Mouse (Mus musculus) cerebellum, adult 2 months (tissue): ENCODE measurements at regions not wholly inside any gene's neighbourhood (a gene's known extent, or its start where the extent isn't known, plus 50 kb on each side); places are given as distances from the start of the nearest gene placed in this dataset.

ENCODE experiments used
- DNase-seq, 2 experiments: peaks; one replicate each; pipeline ENCODE4 v3.0.0; 2021
- H3K27ac ChIP-seq: fragments of 200-500 bp; 2 replicates; pipeline ENCODE4 v1.5.1; 2012; ENCODE audit warnings: low read length, control low read depth, inconsistent platforms; ENCODE audit not compliant: insufficient read depth
- H3K27me3 ChIP-seq: fragments of 200-500 bp; 2 replicates; pipeline ENCODE4 v1.6.1; 2012; ENCODE audit warnings: inconsistent platforms, mild to moderate bottlenecking, low read length, moderate library complexity; ENCODE audit not compliant: control insufficient read depth, insufficient read depth
- H3K4me1 ChIP-seq: fragments of 200-500 bp; 2 replicates; pipeline ENCODE4 v1.6.1; 2011; ENCODE audit warnings: low read length; ENCODE audit not compliant: control insufficient read depth, insufficient read depth
- H3K4me3 ChIP-seq: fragments of 200-500 bp; replicated peaks from 2 replicates; pipeline ENCODE3; 2011; ENCODE audit warnings: mild to moderate bottlenecking, low read depth, low read length, control low read depth; ENCODE audit not compliant: insufficient read depth
- CTCF ChIP-seq: fragments of 200-500 bp; IDR thresholded peaks from 2 replicates; pipeline ENCODE4 v1.5.1; 2011; ENCODE audit warnings: low read depth, mild to moderate bottlenecking, control low read depth, low read length, moderate library complexity, borderline replicate concordance; ENCODE audit not compliant: insufficient read depth
- POLR2A ChIP-seq: fragments of 200-500 bp; IDR thresholded peaks from 2 replicates; pipeline ENCODE4 v1.6.1; 2011; ENCODE audit warnings: low read length, control low read depth, borderline replicate concordance; ENCODE audit not compliant: insufficient read depth
- WGBS: fragments of 180-500 bp; shearing (Covaris S2); methylation state at CpG from one replicate; pipeline ENCODE4 v1.1.7; 2018; 5-methylcytosine and 5-hydroxymethylcytosine counted together

- 86% methylated on average over 3 of the region's 3 CpGs for WGBS
- TF ChIP-seq POLR2A (no peak), CTCF (no peak)
- no peak overlapping the region for H3K4me3 ChIP-seq
- no peaks in the 10 kb centered on the region for H3K4me1 ChIP-seq
- H3K27ac ChIP-seq = no peak overlapping the region
- no peaks in the 10 kb centered on the region for H3K27me3 ChIP-seq
- no peak for DNase-seq
Observed at GRCm38 (mm10) chr8:76182520-76182919, 716.7 kb upstream of the Nr3c2 start.

GRCm38 (mm10) chr8:76183836-76184235 lies 715.4 kb upstream of the Nr3c2 start:
- no peak overlapping the region for H3K4me3 ChIP-seq
- no peak for DNase-seq
- no peak overlapping the region for H3K27ac ChIP-seq
- TF ChIP-seq CTCF = no peak
- no peak for TF ChIP-seq POLR2A
- no peaks in the 10 kb centered on the region for H3K27me3 ChIP-seq
- no peaks in the 10 kb centered on the region for H3K4me1 ChIP-seq

GRCm38 (mm10) chr8:76187293-76187692 lies 711.9 kb upstream of the Nr3c2 start:
- no peaks in the 10 kb centered on the region for H3K4me1 ChIP-seq
- no peaks in the 10 kb centered on the region for H3K27me3 ChIP-seq
- no peak for DNase-seq
- H3K27ac ChIP-seq = no peak overlapping the region
- H3K4me3 ChIP-seq = no peak overlapping the region
- TF ChIP-seq POLR2A (no peak), CTCF (no peak)
- 79% methylated on average over 5 of the region's 5 CpGs for WGBS

GRCm38 (mm10) chr8:76211891-76212290 lies 687.4 kb upstream of the Nr3c2 start:
- no peak overlapping the region for H3K27ac ChIP-seq
- H3K4me3 ChIP-seq = no peak overlapping the region
- WGBS = 90% methylated on average over 4 of the region's 4 CpGs
- no peak for DNase-seq
- H3K27me3 ChIP-seq = no peaks in the 10 kb centered on the region
- no peaks in the 10 kb centered on the region for H3K4me1 ChIP-seq
- no peak for TF ChIP-seq POLR2A
- no peak for TF ChIP-seq CTCF

- Histone ChIP-seq H3K27ac (no peak overlapping the region), H3K4me1 (no peaks in the 10 kb centered on the region), H3K27me3 (no peaks in the 10 kb centered on the region), H3K4me3 (no peak overlapping the region)
- WGBS = 82% methylated on average over 4 of the region's 4 CpGs
- no peak for DNase-seq
- no peak for TF ChIP-seq POLR2A
- no peak for TF ChIP-seq CTCF
Observed at GRCm38 (mm10) chr8:76217819-76218580, 681.2 kb upstream of the Nr3c2 start.

GRCm38 (mm10) chr8:76230847-76231246 lies 668.4 kb upstream of the Nr3c2 start:
- no peak for TF ChIP-seq CTCF
- TF ChIP-seq POLR2A = no peak
- H3K27ac ChIP-seq = no peak overlapping the region
- WGBS = 32% methylated on average over 1 of the region's 1 CpGs
- no peak overlapping the region for H3K4me3 ChIP-seq
- no peak for DNase-seq
- H3K4me1 ChIP-seq = no peaks in the 10 kb centered on the region
- H3K27me3 ChIP-seq = no peaks in the 10 kb centered on the region

- TF ChIP-seq CTCF = no peak
- TF ChIP-seq POLR2A = no peak
- Histone ChIP-seq H3K4me3 (no peak overlapping the region), H3K4me1 (no peaks in the 10 kb centered on the region), H3K27ac (no peak overlapping the region), H3K27me3 (no peaks in the 10 kb centered on the region)
- no peak for DNase-seq
- 81% methylated on average over 3 of the region's 3 CpGs for WGBS
Observed at GRCm38 (mm10) chr8:76249194-76249593, 650.0 kb upstream of the Nr3c2 start.
